Mouse (Mus musculus) MEL (cell line): Measurements from ENCODE around the gene Zdhhc14.

Experiments
- E2F4 ChIP-seq: IDR thresholded peaks from 2 replicates; pipeline ENCODE4 v1.6.1; 2011; ENCODE audit warnings: low read depth, low read length, improper control_type of control experiment, borderline replicate concordance
- HCFC1 ChIP-seq: IDR thresholded peaks from 2 replicates; pipeline ENCODE4 v1.6.1; 2012; ENCODE audit warnings: low read depth, mild to moderate bottlenecking, inconsistent platforms, low read length, improper control_type of control experiment, moderate library complexity
- POLR2A ChIP-seq, 2 experiments: IDR thresholded peaks; 2 replicates each; pipeline ENCODE4 v1.6.1; 2011 to 2012; ENCODE audit warnings: low read length in 2 of 2, mild to moderate bottlenecking in 2 of 2, control low read depth in 1 of 2, improper control_type of control experiment in 1 of 2, low read depth in 1 of 2, moderate library complexity in 1 of 2; ENCODE audit not compliant: control insufficient read depth in 1 of 2, insufficient read depth in 1 of 2, poor library complexity in 1 of 2
- RCOR1 ChIP-seq: IDR thresholded peaks from 2 replicates; pipeline ENCODE4 v1.6.1; 2012; ENCODE audit warnings: low read depth, mild to moderate bottlenecking, inconsistent platforms, low read length, improper control_type of control experiment
- TCF12 ChIP-seq: IDR thresholded peaks from 2 replicates; pipeline ENCODE4 v1.6.1; 2014; ENCODE audit warnings: low read depth, mild to moderate bottlenecking, inconsistent platforms, low read length, improper control_type of control experiment, moderate library complexity

DNA sequence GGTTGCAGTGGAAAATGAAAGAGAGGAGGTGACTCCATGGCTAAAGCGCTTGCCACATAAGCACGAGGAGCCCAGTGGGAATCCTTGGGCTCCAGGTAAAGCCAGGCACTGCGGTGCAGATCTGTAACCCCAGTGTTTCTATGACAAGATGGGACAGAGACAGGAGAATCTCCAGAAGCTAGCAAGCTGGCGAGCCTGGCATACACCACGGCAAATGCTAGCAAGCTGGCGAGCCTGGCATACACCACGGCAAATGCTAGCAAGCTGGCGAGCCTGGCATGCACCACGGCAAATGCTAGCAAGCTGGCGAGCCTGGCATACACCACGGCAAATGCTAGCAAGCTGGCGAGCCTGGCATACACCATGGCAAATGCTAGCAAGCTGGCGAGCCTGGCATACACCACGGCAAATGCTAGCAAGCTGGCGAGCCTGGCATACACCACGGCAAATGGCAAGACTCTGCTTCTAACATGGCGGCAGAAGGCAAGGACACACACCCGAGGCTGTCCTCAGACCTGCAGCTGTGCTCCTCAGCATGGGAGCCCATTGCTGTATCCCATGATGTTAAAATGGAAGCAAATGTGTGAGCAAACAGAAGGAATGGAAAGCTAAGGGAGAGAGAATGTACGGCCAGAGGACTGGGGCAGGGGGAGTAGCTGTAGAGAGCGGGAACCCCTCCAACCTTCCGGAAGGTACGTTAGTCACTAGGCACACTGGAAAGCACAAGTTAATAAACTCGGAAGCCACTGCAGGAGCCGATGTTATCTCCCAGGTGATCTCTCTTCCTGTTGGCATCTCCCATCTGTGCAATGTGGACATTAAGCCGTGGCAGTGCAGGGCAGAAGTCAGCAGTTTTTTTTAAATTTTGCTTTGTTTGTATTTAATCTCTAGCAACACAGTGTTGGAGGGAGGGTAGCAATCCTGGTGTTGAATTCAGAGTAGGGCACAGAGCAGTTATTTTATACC is 129.6 kb downstream of the Zdhhc14 start:
- no peak for TF ChIP-seq POLR2A (IDR thresholded peaks at IDR 0.05; ENCODE audit: control insufficient read depth in 1 of 2, insufficient read depth in 1 of 2, low read depth in 1 of 2, low read length in 2 of 2, poor library complexity in 1 of 2)
- no peak for TF ChIP-seq RCOR1
- no peak for TF ChIP-seq E2F4
- no peak for TF ChIP-seq TCF12
- TF ChIP-seq HCFC1, result no peak
